Mouse (Mus musculus): ENCODE measurements at regions not wholly inside any gene's neighbourhood (a gene's known extent, or its start where the extent isn't known, plus 50 kb on each side); places are given as distances from the start of the nearest gene placed in this dataset.

- no peak for TF ChIP-seq CTCF (conservative IDR thresholded peaks at IDR 0.05; ENCODE audit: low read length)
- TF ChIP-seq NANOG (IDR thresholded peaks at IDR 0.05; ENCODE audit: borderline replicate concordance, low read length) = no peak
- TF ChIP-seq POU5F1 (IDR thresholded peaks at IDR 0.05; ENCODE audit: borderline replicate concordance, low read length) = no peak
These were observed 94.4 kb upstream of the Serp2 start for GRCm38 (mm10) chr14:76651096-76651495.

Data from E14TG2a.4 (cell line).